Mouse (Mus musculus) spleen, postnatal 36 days (tissue): ENCODE data around the gene Exoc2.

ENCODE experiments used
- DNase-seq, 2 experiments: peaks; one replicate each; pipeline ENCODE4 v3.0.0; 2022; ENCODE audit warnings: low spot score in 2 of 2, mixed read lengths in 1 of 2

Exoc2 gene

DNA sequence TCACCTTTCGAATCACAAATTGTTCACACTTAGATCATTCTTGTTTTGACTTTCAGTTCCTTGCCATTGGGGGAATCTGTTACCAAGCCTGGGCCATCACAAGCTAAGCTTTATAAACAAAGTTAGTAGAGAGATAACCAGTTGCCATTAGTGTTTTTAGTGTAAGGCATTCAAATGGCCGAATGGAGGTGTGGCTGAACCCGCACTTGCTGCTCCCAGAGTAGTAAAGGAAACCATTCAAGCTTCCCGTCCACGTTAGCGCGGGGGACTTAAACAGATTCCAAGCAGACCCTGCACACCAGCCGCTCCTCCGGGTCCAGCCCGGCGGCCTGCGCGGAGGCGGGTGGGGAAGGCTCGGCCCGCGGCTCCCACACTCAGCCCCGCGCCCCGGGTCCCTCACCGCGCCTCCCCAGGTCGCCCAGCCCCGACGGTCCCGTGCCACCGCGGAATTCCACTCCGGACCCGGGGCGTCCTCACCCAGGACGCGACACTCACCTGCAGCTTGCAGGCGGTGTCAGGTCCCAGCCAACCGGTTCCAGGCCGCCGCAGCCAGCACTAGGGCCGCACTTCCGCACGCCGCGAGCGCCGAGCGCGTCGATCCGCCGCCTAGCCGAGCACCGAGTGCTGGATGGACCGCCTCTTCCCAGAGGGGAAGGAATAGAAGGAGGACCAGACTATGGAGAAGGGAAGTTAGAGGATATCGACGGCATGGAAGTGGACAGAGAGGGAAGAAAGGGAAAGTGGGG lies at the start of gene Exoc2, which contains the start of gene Gm5447:
Gene Exoc2, minus strand, starts transcription at position 593 of the 746 bp plus-strand sequence.
Gene Gm5447, plus strand, starts transcription at position 704 of the 746 bp plus-strand sequence.
- peak; percentile 77 to 80 for DNase-seq

DNA sequence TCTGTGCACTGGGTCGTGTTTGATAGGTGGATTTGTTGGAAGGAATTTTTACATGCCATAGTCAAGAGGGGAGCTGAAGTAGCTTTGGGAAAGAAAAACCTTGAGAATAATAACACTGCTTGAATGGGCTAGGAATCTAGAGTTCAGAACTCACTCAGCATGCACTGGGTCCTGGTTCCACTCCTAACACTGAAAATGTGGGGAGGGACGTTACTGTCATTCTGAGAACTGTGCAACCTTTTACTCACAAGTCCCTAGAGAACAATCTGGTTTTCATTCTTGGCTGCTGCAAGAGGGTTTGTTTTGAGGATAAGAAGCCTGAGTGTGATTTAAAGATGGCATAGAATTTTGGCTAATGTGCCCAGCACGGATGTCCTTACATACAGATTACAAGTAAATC lies 49.8 kb upstream of the Exoc2 start:
- DNase-seq: no peak

DNA sequence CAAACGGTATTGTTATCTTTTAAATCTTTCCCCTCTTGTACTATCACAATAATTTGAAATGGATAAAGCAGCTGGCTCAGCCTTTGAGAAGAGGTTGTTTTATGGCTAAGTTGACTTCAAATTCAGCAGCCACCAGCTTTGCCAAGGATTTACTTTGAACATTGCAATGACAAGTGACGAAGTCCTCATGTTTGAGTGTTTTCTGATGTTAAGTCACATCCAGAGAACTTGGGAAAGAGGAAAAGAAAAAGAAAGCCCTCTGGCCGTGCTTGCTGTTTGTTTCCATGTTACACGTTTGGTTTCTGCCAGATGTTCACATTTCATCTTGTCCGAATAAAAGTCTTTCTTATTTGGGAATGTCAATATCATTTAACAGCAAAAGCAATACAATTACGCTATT lies 48.0 kb upstream of the Exoc2 start:
- no peak for DNase-seq

DNA sequence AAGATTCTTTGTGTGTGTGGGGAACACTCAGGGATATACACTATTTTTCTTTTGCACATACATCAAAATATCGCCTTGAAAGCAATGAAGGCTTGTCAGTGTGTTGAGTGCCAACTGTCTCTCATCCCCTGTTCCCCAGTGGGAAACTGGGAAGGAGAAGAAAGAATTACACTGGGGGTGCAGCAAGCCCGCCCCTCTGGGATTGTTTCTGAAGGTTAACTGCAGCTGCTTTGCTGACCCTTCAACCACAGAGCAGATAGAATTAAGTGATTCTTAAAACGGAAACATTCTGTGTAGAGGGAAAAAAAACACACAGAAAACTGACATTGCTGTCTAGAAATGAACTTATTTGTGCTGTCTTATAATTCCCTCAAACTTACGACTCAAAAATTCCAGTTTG lies 47.6 kb upstream of the Exoc2 start:
- DNase-seq: no peak

DNA sequence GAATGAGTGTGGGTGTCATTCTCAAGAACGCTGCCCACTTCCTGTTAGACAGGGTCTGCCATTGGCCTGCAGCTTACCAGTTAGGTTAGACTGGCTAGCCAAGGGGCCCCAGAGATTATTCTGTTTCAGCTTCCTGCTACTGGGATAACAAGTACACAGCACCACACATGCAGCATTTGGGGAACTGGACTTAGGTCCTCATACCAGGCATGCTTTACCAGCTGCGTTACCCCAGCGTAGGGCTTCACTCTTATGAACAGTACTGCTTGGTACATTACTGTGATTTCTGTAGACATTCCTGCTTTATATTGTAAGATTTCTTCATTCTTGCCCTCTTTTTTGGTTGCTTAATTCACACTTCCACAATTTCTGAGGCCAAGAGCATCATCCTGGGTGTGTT lies 43.7 kb upstream of the Exoc2 start:
- no peak for DNase-seq

DNA sequence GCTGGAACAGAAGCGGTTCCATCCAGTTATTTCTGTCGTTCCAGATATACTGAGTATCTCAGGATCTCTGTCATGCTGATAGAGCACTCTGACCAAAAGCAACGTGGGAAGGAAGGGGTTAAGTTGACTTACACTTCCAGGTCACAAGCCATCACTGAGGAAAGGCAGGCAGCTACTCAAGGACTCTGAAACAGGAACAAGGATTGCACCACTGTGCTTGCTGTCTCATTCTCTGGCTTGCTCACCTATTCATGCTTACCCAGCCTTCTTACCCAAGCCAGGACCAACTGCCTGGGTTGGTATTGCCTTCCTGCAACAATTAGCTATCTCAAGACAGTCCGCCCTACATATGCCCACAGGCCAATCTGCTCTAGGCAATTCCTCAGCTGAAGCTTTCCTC lies 31.1 kb upstream of the Exoc2 start:
- DNase-seq: peak in 1 of 2 experiments; percentile 13

DNA sequence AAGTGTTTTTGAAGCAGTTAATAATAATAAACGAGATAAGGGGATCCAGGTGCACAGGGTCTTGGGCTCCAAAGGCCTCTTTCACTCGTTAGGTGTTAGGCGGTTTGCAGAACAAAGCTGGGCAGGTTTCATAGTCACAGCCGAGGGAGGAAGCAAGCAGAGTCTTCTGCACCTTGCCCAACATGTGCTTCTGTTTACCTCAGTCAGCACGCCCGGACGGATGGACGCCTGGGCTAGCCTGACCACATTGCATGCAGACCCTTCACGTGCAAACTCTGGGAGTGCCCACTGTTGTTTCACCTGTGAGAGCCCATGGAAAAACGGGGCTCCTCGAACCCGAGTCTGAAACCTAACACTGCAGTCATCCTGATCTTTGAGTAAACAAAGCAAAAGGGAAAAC lies 30.6 kb upstream of the Exoc2 start:
- DNase-seq: no peak

DNA sequence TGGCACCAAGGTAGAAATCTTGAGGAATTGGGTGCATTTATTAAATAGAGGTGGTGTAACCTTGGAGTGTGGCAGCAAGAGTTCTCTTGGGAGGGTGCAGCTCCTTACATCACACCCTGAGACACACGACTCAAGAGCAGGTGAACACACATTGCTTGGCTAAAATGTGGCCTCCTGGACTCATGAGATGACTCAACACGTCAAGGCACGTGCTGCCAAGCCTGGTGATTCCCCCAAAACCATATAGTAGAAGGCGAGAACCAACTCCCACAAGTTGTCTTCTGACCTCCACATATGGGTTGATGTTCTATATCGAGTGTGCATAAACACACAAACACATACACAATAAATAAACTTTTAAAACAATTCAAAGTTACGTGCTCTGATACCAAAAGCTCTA lies 25.9 kb upstream of the Exoc2 start:
- DNase-seq: no peak

DNA sequence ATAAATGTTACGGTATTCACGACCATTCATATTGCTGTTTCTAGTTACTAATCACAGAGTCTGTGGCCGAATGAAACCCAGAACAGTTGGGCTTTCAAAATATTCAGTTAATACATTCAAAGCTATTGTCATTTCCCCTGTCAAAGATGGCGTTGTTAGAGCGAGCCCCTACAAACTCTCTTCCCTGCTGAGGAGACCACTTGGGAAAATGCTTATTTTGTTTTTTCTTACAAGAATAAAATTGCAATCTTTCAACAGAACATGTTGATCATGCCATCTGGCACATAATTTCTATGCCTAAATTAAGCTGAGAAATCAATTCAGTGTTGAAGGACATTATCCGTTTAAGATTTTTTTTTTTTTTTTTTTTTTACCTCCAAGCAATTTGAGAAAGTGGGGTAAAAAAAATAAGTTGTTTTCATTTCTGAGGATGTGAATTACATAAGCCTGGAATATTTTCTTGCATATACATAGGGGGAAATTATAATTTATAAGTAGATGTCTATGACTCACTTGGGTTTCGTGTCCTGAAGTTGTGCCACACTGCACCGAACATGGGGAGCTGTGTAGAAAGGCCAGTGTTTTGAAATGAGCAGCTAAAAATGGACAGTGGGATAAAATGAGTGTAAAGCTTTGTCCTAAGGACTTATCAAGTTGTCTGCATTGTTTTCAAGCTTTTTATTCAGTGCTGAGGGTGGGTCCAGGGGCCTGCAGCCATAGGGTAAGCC lies 23.8 kb upstream of the Exoc2 start:
- no peak for DNase-seq

DNA sequence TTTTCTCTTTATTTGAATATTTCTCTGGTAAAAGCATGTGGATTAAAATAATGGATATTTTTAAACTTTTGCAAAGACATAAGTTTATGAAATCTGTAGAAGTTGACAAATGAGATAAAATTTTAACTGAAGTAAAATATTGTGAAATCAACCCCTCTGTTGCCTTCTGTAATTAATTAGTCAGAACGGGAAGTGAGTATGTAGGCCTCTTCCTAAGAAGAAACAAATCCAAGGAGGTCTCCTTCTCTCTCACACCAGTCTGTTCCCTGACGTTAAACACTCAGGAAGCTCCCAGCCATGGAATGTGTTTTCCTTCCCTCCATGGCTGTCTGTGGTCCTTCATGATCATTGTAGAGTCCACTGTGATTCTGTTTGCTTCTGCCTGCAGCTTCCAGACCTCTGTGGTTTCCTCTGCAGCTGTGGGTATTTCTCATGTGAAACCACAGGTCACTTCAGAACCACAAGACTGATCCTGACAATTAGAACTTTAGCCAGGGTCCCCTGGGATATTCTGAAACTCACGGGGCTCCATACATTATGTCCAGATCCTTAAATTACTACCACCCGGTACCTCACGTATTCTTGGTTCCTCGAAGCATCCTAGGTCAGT lies 20.5 kb upstream of the Exoc2 start:
- DNase-seq: no peak

DNA sequence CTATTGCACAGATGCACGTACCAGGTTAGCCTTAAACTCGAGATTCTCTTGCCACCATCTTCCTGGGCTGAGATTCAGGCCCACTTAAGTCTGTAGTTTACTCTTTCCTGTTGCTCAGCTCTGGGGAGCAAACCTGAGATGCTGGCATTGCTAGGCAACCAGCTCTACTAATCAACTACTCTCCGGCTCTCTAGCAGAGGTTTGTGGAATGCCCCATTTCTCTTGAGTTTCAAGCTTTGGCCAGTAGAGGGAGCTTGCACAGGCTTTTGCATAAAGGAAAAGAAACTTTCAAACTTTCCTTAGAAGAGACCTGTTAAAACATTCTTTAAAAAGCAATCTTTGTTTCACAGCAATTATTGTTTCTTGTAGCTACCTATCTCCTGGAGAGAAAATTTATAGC lies 19.9 kb upstream of the Exoc2 start:
- peak; percentile 25 to 45 for DNase-seq

DNA sequence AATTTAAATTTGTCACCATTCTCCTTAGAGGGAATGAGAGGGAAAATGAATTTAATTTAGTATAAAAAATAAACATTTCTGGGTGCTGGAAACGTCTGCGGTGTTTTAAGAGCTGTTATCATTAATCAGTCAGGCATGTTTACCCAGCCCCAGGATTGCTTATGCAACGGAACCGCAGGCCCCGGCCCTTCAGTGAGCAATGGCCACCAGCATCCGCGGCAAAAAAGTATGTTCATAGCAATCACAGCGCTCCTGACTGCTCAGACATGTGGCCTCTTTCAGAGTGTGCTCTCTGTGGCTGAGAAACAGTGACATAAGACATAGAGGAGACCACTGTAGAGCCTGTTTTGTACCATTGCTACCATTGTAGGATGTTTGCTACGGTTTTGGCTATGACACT lies 16.3 kb upstream of the Exoc2 start:
- no peak for DNase-seq

DNA sequence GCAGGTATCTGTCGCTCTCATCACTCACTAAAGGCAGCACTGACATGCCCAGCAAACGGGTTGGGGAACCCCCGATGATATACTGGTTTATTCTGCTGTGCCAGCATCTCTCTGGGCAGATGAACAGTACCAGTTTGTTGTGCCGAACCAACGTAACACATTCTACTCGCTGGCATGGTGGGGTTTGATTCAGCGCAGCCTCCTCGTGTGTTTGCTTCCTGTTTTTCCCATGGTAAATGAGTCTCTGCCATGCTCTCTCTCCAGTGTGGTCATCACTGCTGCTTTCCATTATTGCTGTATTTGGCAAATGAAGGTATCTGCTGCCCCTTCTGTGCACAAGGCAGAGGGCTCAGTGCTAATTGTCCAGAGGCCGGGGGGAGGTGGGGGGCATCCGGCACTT lies 15.8 kb upstream of the Exoc2 start:
- DNase-seq: no peak

DNA sequence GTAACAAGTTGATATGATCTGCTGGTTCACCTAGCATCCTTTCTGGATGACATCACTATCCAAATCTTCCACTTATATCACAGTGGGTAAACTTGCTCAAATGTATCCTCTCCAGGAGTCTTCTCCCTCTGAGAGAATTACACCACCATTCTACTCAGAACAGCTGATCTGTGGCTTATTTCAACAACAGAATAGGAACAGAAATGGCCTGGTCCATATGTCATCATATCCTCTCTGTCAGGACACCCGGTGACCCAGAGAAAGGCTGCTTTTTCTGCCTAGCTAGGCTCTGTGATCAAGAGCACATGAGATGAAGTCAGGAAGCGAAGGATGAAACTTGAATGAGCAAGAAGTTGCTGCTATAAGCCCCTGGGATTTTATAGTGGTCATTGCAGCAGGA lies 13.8 kb upstream of the Exoc2 start:
- no peak for DNase-seq

DNA sequence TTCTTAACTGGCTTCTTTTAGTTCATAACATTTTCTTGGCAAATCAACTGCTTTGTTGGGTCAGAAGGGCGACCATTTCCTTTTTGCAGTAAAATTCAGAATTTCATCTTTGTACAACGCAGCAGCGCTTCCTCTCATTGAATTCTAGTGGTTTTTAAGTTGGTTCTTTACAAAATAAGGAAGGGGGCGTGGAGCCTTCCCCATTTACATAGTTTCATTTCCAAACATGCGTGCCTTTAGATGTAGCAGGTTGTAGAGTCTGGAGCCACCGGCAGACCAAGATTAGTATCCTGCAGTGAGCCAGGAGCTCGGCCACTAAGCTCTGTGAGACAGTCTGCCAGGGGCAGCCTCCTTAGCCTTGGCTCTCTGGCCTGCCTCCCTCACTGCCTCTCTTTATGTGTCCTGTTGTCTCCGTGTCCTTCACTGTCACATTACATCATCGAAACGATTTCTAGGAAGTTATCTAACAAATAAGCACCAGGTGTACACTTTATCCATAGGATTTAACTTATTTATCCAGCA lies 13.1 kb upstream of the Exoc2 start:
- peak in 1 of 2 experiments; percentile 23 for DNase-seq

DNA sequence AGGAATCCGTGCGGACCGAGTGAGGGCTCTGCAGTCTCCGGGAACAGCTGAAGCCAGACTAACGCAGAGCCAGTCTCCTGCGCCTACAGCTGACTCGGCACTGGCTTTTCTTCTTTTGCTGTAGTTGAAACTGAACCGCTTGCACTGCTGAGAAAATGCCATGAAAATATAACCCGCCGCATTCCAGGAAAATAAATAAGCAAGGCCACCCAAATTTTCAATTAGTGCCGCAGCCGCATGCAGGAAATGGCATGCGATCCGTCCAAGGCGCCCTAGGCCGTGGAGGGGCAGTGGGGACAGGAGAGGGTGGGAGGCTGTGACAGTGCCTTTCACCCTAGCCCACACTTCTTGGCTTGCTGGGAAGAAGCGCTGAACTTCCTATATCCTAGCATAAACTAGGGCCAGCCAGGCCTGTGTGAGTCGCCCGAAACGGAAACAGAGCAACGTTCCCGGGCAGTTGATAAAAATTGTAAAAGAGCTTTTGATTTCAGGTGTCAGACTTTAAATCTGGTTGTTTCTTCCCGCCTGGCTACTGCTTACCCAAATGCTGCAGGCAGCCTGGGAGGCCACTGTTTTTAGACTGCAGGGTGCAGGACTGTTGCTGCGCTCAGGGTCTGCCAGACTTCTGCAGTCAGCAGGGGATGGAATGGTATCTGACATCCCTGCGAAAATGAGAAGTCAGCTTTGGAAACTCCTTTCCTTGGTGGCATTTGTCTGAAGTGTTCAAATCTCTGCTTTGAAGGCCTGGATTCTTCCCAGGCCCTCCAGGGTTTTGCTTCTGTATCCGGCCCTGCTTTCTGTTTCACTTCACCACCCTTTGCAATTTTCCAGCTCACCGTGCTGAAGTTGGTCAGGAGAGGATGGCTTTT lies 11.9 kb upstream of the Exoc2 start:
- no peak for DNase-seq

DNA sequence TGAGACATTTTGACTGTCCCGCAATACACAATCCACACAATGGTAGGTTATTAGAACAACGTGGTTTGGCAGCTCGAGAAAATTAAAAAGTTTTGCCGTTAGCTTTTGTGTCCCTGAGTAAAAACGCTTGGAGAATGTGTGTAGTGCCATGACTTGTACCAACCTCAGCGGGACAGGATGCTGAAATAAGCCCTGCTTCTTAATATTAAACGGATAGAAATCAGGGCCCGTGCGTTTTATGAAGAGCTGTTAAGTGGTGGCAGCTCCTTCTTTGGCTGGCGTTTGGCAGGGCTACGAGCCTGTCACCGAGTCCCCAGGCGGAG lies 11.3 kb upstream of the Exoc2 start:
- no peak for DNase-seq

DNA sequence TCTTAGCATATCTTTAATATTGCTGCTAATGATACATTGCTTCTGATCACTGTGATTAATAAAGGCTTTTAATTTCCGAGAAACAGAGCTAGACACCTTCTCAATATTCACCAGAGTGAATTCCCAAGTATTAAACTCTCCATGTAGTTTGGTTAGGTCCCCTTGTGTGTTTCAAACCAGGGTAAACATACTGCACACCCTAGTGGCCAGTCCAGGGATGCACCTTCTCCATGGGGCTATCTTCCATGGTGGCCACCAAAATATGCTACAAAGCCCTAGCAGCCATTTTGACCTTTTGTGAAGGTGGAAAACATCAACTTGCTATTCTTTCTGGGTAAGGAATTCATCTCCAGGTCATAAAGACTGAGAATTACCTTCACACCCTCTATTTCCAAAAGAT lies 7.8 kb upstream of the Exoc2 start:
- peak; percentile 43 to 44 for DNase-seq

DNA sequence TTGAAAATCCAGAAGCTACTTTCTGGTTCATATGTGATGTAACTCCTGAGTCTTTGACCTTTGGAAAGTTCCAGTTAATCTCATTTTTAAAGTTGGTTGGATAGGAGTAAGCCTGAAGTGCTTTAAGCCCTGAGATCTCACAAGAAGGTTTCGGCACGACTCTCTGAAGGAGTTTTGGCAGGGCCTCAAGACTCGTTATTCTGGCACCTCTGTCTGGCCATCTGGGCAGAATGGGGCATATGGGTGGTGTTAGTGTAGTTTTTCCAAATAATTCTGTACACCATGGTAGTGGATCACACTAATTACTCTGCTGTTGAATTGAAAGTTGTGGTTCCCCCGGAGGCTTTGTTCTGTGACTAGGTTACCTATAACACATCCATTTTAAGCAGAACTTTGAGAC lies 4.3 kb upstream of the Exoc2 start:
- DNase-seq: no peak

DNA sequence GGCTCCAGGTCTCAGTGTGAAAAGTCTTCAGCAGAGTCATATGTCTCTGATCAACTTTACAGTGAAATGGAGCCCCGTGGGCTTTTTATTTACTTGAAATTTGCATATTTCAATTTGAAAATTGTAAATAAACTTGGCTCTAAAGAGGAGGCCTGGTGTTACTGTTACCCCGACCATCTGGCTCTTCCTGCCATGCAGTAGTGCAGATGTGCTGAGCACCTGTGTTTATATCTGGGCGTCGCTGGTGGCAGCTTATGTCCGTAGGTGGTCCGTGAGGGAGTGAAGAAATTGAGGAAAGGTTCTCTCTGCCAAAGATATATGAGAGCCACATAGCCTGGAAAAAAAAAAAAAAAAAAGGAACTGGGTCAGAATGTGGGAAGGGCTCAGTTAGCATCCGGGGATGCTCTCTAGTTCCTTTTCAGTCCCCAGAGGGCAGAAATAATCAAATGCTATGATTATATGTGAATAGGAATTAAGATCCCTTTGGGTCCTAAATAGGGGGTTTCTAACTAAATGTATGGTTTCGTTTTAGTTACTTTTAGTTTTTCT lies 2.7 kb upstream of the Exoc2 start:
- DNase-seq: no peak

DNA sequence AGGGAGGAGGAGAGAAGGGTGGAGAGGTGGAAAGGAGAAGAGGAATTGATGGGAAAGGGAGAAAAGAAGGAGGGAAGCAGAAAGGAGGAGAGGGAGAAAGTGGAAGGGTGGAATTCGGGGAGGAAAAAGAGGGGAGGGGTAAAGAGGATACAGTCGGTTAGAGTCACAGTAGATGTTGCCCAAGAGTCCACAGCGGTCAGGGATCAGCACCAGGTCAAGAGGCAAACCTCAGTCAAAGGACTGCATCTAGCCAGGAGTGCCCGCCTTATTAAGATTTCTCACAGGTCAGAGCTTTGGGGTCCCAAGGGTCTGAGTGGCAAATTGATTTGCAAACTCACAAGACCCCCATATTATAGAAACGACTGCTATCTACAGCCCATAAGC lies 346 bp upstream of the Exoc2 start:
- DNase-seq: no peak

DNA sequence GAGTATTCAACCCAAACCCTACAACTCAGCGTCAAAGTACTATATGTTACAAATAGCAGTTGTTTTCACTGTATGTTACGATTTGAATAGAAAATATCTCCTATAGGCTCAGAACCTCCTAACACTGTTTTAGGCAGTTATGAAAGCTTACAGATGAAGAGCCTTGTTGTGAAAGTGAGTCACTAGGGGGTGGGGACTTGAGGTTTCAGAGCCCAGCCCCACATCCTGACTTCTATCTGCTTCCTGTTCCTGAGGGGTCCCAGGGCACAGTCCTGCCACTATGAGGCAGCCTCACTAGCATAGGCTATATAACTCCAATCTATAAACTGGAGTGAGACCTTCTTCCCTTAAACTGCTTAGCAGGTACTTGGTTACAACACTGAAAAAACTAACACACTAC lies 1.8 kb downstream of the Exoc2 start:
- DNase-seq: peak; percentile 52 to 63
